Mouse (Mus musculus): ENCODE measurements around the gene Cldn2. TPM values are rescaled to one million over a fixed set of nuclear protein-coding genes. Genes with fewer than 3 reads are reported as not detected.

Cldn2 gene
- total and polyA plus RNA-seq, 3 experiments = 0.16 TPM; not detected in 2

DNA sequence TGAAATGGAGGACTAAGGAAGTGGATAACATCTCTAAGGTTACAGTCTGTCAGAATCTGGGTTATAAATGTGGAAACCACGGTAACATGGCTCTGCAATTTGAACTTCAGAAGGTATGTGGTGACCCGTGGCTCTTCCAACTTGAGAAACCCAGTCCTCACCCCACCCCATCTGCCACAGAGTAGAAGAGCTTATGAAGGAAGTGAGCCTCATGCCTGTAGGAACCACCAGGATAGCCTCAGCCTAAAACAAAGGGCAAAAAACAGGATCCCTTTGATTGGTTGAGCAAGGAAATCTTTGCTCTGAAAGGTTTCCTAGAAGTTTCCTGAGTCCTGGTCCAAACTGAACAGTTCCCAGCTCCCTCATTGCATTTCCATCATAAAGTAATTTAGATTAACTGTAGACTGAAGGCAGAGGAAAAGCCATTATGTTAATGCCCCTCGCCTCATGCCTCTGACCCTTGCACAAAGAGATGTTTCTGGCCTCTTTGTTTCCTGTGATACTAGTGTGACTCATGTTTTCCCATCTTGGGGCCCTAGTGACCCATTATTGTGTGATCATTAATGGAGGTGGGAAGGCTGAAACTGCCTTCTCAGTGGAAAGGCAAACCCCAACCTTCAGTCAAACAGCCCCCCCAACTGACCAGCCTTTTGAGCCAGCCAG lies 12.1 kb downstream of the Cldn2 start:
- TF ChIP-seq POLR2A (IDR thresholded peaks at IDR 0.05; ENCODE audit: insufficient read depth, low read depth, low read length) (no peak), CTCF (IDR thresholded peaks at IDR 0.05) (no peak), EP300 (IDR thresholded peaks at IDR 0.05; ENCODE audit: insufficient read depth, low read depth, low read length) (no peak)
- H3K9ac ChIP-seq (ENCODE audit: low read depth, low read length) = no peak overlapping the region
- H3K4me3 ChIP-seq = no peak overlapping the region
- H3K27ac ChIP-seq = no peak overlapping the region
- no peaks in the 10 kb centered on the region for H3K4me1 ChIP-seq (ENCODE audit: control insufficient read depth, insufficient read depth, low read length)
- no peaks in the 10 kb centered on the region for H3K79me2 ChIP-seq (replicated peaks; ENCODE audit: control insufficient read depth, insufficient read depth, low read length)
- intact Hi-C loops (cut with DNase I) = no loop called here
- DNase-seq = no peak
- no peaks in the 10 kb centered on the region for H3K36me3 ChIP-seq (ENCODE audit: control insufficient read depth, insufficient read depth, low read length)
- no peaks in the 10 kb centered on the region for H3K27me3 ChIP-seq (ENCODE audit: control insufficient read depth, insufficient read depth, low read length)
- WGBS = 61% methylated on average over 3 of the region's 3 CpGs

DNA sequence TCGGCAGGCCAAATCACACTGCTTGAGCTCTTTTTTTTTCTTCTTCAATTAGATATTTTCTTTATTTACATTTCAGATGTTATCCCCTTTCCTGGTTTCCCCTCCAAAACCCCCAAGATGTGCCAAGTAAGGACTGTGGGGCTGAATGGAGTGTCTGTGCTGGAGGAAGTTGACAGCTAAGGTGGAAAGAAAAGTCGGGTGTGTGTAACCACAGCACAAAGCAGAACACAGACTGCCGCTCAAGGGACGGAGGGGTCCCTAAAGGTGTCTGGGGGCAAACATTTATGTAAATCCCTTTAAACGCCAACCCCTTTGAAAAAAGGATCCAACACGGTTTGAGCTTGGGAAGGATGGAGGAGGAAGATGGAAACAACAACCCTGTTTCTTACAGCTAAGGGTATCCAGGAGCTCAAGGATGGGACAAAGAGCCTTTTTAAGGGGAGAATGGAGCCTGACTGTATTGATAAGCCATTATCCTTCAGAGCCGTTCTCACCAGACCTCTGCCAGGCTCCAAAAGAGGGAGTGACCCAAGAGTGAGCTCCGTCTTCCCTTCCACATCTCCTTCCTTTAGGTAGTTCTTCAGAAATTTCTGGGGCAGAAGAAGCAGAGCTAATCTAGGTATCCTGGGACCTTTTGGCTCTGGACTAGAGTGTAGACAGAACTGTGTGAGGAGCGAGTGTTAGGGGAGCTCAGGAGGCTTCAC lies 12.8 kb downstream of the Cldn2 start:
- intact Hi-C loops (cut with DNase I) = no loop called here
- TF ChIP-seq CTCF (IDR thresholded peaks at IDR 0.05) = no peak
- TF ChIP-seq EP300 (IDR thresholded peaks at IDR 0.05; ENCODE audit: insufficient read depth, low read depth, low read length) = no peak
- TF ChIP-seq POLR2A (IDR thresholded peaks at IDR 0.05; ENCODE audit: insufficient read depth, low read depth, low read length) = no peak
- no peak overlapping the region for H3K27ac ChIP-seq
- no peak for DNase-seq
- H3K4me3 ChIP-seq = no peak overlapping the region
- no peaks in the 10 kb centered on the region for H3K36me3 ChIP-seq (ENCODE audit: control insufficient read depth, insufficient read depth, low read length)
- no peaks in the 10 kb centered on the region for H3K79me2 ChIP-seq (replicated peaks; ENCODE audit: control insufficient read depth, insufficient read depth, low read length)
- 69% methylated on average over 9 of the region's 9 CpGs for WGBS
- H3K9ac ChIP-seq (ENCODE audit: low read depth, low read length) = no peak overlapping the region
- no peaks in the 10 kb centered on the region for H3K27me3 ChIP-seq (ENCODE audit: control insufficient read depth, insufficient read depth, low read length)
- H3K4me1 ChIP-seq (ENCODE audit: control insufficient read depth, insufficient read depth, low read length) = no peaks in the 10 kb centered on the region

DNA sequence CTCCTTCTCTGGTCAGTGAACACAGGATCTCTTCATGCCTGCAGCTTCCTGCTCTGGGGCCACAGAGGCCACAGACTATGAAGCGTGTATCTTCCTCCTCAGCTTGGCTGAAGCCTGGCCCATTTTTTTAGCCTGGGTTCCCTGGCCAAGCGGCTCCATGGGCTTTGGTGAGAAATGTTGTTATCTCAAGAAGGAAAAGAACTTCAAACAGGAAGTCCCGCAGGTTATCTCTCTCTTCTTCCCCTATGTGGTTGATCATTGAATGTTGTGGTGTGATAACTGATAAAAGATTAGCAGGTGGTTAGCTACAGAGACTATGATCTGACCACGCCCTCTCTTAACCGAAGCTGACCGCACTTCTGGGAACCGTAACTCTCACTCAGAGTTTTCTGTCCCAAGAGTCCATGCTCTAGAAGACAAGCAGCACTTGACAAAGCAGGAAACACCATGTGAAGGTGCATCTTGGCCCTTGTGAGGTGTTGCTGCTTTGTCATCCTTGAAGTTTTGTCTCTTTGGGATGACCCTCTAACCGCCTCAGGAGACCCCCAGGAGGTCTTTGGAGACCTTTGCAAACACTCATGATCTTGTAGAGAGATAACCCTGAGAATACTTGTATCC lies 13.5 kb downstream of the Cldn2 start:
- TF ChIP-seq CTCF (IDR thresholded peaks at IDR 0.05) (no peak), EP300 (IDR thresholded peaks at IDR 0.05; ENCODE audit: insufficient read depth, low read depth, low read length) (no peak), POLR2A (IDR thresholded peaks at IDR 0.05; ENCODE audit: insufficient read depth, low read depth, low read length) (no peak)
- Histone ChIP-seq H3K9ac (ENCODE audit: low read depth, low read length) (no peak overlapping the region), H3K36me3 (ENCODE audit: control insufficient read depth, insufficient read depth, low read length) (no peaks in the 10 kb centered on the region), H3K27ac (no peak overlapping the region), H3K79me2 (replicated peaks; ENCODE audit: control insufficient read depth, insufficient read depth, low read length) (no peaks in the 10 kb centered on the region), H3K4me1 (ENCODE audit: control insufficient read depth, insufficient read depth, low read length) (no peaks in the 10 kb centered on the region), H3K4me3 (no peak overlapping the region), H3K27me3 (ENCODE audit: control insufficient read depth, insufficient read depth, low read length) (no peaks in the 10 kb centered on the region)
- 66% methylated on average over 8 of the region's 8 CpGs for WGBS
- intact Hi-C loops (cut with DNase I) = no loop called here
- DNase-seq = no peak

DNA sequence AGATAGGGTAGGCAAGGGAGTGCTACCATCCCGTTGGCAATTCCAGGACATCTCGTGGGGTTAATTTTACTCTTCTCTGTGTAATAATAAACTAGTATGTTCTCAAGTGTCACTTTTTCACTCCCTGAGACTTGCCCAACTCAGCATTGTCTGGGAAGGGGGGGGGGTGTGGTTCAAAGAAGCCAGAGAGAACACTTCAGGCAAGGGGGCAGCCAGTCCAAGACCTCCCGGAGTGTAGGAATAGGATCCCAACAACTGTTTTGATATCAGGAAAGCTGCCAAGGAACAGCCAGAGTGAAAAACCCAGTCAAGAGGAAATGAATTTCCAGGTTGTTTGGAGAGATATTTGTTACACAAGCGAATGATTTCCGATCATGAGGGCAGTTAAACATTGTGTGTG lies 14.6 kb downstream of the Cldn2 start:
- Histone ChIP-seq H3K27me3 (ENCODE audit: control insufficient read depth, insufficient read depth, low read length) (no peaks in the 10 kb centered on the region), H3K27ac (no peak overlapping the region), H3K4me1 (ENCODE audit: control insufficient read depth, insufficient read depth, low read length) (no peaks in the 10 kb centered on the region), H3K36me3 (ENCODE audit: control insufficient read depth, insufficient read depth, low read length) (no peaks in the 10 kb centered on the region), H3K9ac (ENCODE audit: low read depth, low read length) (no peak overlapping the region), H3K79me2 (replicated peaks; ENCODE audit: control insufficient read depth, insufficient read depth, low read length) (no peaks in the 10 kb centered on the region), H3K4me3 (no peak overlapping the region)
- no peak for TF ChIP-seq EP300 (IDR thresholded peaks at IDR 0.05; ENCODE audit: insufficient read depth, low read depth, low read length)
- no peak for TF ChIP-seq CTCF (IDR thresholded peaks at IDR 0.05)
- no peak for TF ChIP-seq POLR2A (IDR thresholded peaks at IDR 0.05; ENCODE audit: insufficient read depth, low read depth, low read length)
- intact Hi-C loops (cut with DNase I) = no loop called here
- 63% methylated on average over 5 of the region's 5 CpGs for whole genome bisulfite sequencing
- DNase-seq = no peak

DNA sequence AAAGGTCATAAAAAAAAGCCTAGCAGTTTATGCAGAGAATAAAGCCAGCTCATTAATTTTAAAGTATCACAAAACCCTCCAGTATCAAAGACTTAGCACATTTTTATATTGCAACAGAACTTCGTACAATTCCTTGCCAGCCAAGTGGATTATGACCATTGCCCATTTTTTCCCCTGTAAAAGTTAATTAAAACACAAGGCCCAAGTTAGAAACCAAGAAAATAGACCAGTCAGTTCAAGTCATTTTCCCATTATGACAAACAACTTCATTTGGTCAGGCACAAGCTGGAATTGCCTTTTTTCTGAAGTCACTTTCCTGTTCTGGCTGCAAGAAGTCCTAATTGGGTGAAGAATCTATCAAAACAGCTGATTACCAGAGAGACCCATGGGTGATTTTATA lies 24.8 kb downstream of the Cldn2 start:
- Histone ChIP-seq H3K4me3 (no peak overlapping the region), H3K9ac (ENCODE audit: low read depth, low read length) (no peak overlapping the region), H3K79me2 (replicated peaks; ENCODE audit: control insufficient read depth, insufficient read depth, low read length) (no peaks in the 10 kb centered on the region), H3K36me3 (ENCODE audit: control insufficient read depth, insufficient read depth, low read length) (no peaks in the 10 kb centered on the region), H3K27me3 (ENCODE audit: control insufficient read depth, insufficient read depth, low read length) (no peaks in the 10 kb centered on the region), H3K4me1 (ENCODE audit: control insufficient read depth, insufficient read depth, low read length) (no peaks in the 10 kb centered on the region), H3K27ac (no peak overlapping the region)
- intact Hi-C loops (cut with DNase I) = no loop called here
- no peak for TF ChIP-seq CTCF (IDR thresholded peaks at IDR 0.05)
- TF ChIP-seq POLR2A (IDR thresholded peaks at IDR 0.05; ENCODE audit: insufficient read depth, low read depth, low read length) = no peak
- no peak for TF ChIP-seq EP300 (IDR thresholded peaks at IDR 0.05; ENCODE audit: insufficient read depth, low read depth, low read length)
- 81% methylated on average over 1 of the region's 1 CpGs for WGBS
- DNase-seq = no peak

DNA sequence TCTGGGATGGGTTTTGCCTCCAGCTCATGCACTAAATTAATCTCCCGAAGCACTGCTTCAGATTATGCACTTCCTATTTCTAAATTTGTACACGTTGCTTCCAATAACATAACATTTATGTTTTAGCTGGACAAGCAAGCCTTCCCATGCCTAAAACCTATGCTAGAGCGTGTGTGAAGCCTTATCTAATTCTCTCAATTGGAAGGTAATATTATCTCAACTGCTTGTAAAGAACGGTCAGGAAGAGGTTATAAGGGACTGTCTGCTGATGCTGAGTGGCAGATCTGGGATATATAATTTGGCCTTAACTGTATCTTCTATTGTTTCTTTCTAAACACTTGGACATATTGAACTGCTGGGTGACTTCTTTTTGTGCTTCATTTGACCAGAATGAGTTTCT lies 26.3 kb downstream of the Cldn2 start:
- no peaks in the 10 kb centered on the region for H3K36me3 ChIP-seq (ENCODE audit: control insufficient read depth, insufficient read depth, low read length)
- H3K79me2 ChIP-seq (replicated peaks; ENCODE audit: control insufficient read depth, insufficient read depth, low read length) = no peaks in the 10 kb centered on the region
- WGBS = 61% methylated on average over 4 of the region's 4 CpGs
- intact Hi-C loops (cut with DNase I) = no loop called here
- H3K27ac ChIP-seq = no peak overlapping the region
- H3K27me3 ChIP-seq (ENCODE audit: control insufficient read depth, insufficient read depth, low read length) = no peaks in the 10 kb centered on the region
- no peak overlapping the region for H3K9ac ChIP-seq (ENCODE audit: low read depth, low read length)
- no peak for TF ChIP-seq EP300 (IDR thresholded peaks at IDR 0.05; ENCODE audit: insufficient read depth, low read depth, low read length)
- TF ChIP-seq CTCF (IDR thresholded peaks at IDR 0.05) = no peak
- TF ChIP-seq POLR2A (IDR thresholded peaks at IDR 0.05; ENCODE audit: insufficient read depth, low read depth, low read length) = no peak
- no peak for DNase-seq
- H3K4me1 ChIP-seq (ENCODE audit: control insufficient read depth, insufficient read depth, low read length) = no peaks in the 10 kb centered on the region
- no peak overlapping the region for H3K4me3 ChIP-seq
